Comparison of ENCODE assay signal across 8 mouse cellular contexts in genomic region chr2:30463341-30463761, GRCm38 (mm10). TPM values are rescaled to one million over a fixed set of nuclear protein-coding genes. Genes with fewer than 3 reads are reported as not detected.
DNase-seq lines count a peak whose midpoint lies in the region; ATAC-seq and TF ChIP-seq lines count a peak whose summit lies in the region.

No protein-coding gene starts in this region.

- 32% methylated on average over 5 of the region's 5 CpGs for WGBS in hindbrain, embryonic 14.5 days
- WGBS in liver, embryonic 12.5 days (ENCODE audit: insufficient replicate concordance) = 17% methylated on average over 5 of the region's 5 CpGs
- WGBS in neural tube, embryonic 15.5 days = 24% methylated on average over 5 of the region's 5 CpGs

- H3K9me3 ChIP-seq in hindbrain, embryonic 14.5 days (ENCODE audit: control insufficient read depth, low read length) = no peaks in the 10 kb centered on the region
- H3K9me3 ChIP-seq in liver, embryonic 12.5 days (replicated peaks) = no peaks in the 10 kb centered on the region
- H3K9me3 ChIP-seq in neural tube, embryonic 15.5 days (replicated peaks) = no peaks in the 10 kb centered on the region

- no peak for ATAC-seq in hindbrain, embryonic 14.5 days (ENCODE audit: low FRiP score)
- no peak for ATAC-seq in liver, embryonic 12.5 days
- ATAC-seq in neural tube, embryonic 15.5 days (ENCODE audit: low FRiP score) = no peak

- peak overlapping the region; percentile 43 for H3K4me2 ChIP-seq in hindbrain, embryonic 14.5 days (replicated peaks)
- peak overlapping the region; percentile 71 for H3K4me2 ChIP-seq in liver, embryonic 12.5 days
- H3K4me2 ChIP-seq in neural tube, embryonic 15.5 days = peak overlapping the region; percentile 49

- H3K4me3 ChIP-seq in left cerebral cortex, adult 2 months = peak overlapping the region; percentile 44
- H3K4me3 ChIP-seq in hindbrain, embryonic 14.5 days (replicated peaks; ENCODE audit: low read length) = no peak overlapping the region
- H3K4me3 ChIP-seq in liver, embryonic 12.5 days = peak overlapping the region; percentile 59
- H3K4me3 ChIP-seq in neural tube, embryonic 15.5 days (replicated peaks) = peak overlapping the region; percentile 17; the same call in 1 of the 2 replicates

- peak overlapping the region; percentile 29 for H3K27ac ChIP-seq in left cerebral cortex, adult 2 months
- H3K27ac ChIP-seq in hindbrain, embryonic 14.5 days = no peak overlapping the region
- peak overlapping the region; percentile 33; the same call in 1 of the 2 replicates for H3K27ac ChIP-seq in liver, embryonic 12.5 days
- H3K27ac ChIP-seq in neural tube, embryonic 15.5 days (replicated peaks) = 0 out of 2 replicates have a peak overlapping the region, but pooled peaks have one; percentile 56

- intact Hi-C loops in left cerebral cortex, adult 2 months (cut with DNase I) = no loop called here

- peak overlapping the region; percentile 40 for H3K9ac ChIP-seq in hindbrain, embryonic 14.5 days
- peak overlapping the region; percentile 51; the same call in 1 of the 2 replicates for H3K9ac ChIP-seq in liver, embryonic 12.5 days
- H3K9ac ChIP-seq in neural tube, embryonic 15.5 days (replicated peaks) = peak overlapping the region; percentile 33; the same call in 1 of the 2 replicates

- H3K27me3 ChIP-seq in hindbrain, embryonic 14.5 days (ENCODE audit: control insufficient read depth, insufficient read depth, low read length) = no peaks in the 10 kb centered on the region
- H3K27me3 ChIP-seq in liver, embryonic 12.5 days (replicated peaks) = peaks cover 32% of the 10 kb centered on the region
- H3K27me3 ChIP-seq in neural tube, embryonic 15.5 days (replicated peaks) = no peaks in the 10 kb centered on the region

- peaks cover 5% of the 10 kb centered on the region for H3K4me1 ChIP-seq in hindbrain, embryonic 14.5 days (replicated peaks; ENCODE audit: control insufficient read depth, insufficient read depth, low read length)
- peaks cover 18% of the 10 kb centered on the region for H3K4me1 ChIP-seq in liver, embryonic 12.5 days
- H3K4me1 ChIP-seq in neural tube, embryonic 15.5 days = peaks cover 17% of the 10 kb centered on the region

- no peak for TF ChIP-seq CTCF in left cerebral cortex, adult 2 months (IDR thresholded peaks at IDR 0.05)

- DNase-seq in left cerebral cortex, adult 2 months (ENCODE audit: extremely low spot score in 1 of 2, low spot score in 2 of 2) = no peak
- DNase-seq in left cerebral cortex, adult 8-10 months (ENCODE audit: low spot score in 2 of 2) = no peak
- DNase-seq in hindbrain, embryonic 14.5 days (ENCODE audit: low spot score) = no peak
- no peak for DNase-seq in spleen, postnatal 4 days (ENCODE audit: low spot score in 2 of 2)
- DNase-seq in right cerebral cortex, adult 2 months (ENCODE audit: low spot score in 2 of 2) = no peak
- no peak for DNase-seq in adrenal gland, postnatal 25 days

- H3K36me3 ChIP-seq in hindbrain, embryonic 14.5 days (replicated peaks; ENCODE audit: control insufficient read depth, insufficient read depth) = no peaks in the 10 kb centered on the region
- H3K36me3 ChIP-seq in liver, embryonic 12.5 days = peaks cover 5% of the 10 kb centered on the region; the same call in 1 of the 2 replicates
- no peaks in the 10 kb centered on the region for H3K36me3 ChIP-seq in neural tube, embryonic 15.5 days

RNA-seq across cellular contexts. Expression of gene Ier5l, which starts 10.7 kb away (rescaled TPM):
- 10 to 100 TPM; 20.9 to 25.3 TPM for total RNA-seq in left cerebral cortex, adult 2 months (2021)
- 10 to 100 TPM; 18.3 to 21.6 (median 19.8) TPM for total RNA-seq in left cerebral cortex, adult 8-10 months (2022)
- polyA plus RNA-seq in hindbrain, embryonic 14.5 days (2014; fragmentation: Nextera tagmentation; extraction: Ambion mirVana) = 2.4 and 2.7 TPM in 2 replicates
- 0.44 and 0.59 TPM in 2 replicates for polyA plus RNA-seq in liver, embryonic 12.5 days (2016; fragmentation: Nextera tagmentation; extraction: Ambion mirVana)
- 1.4 and 1.9 TPM in 2 replicates for polyA plus RNA-seq in neural tube, embryonic 15.5 days (2015; fragmentation: Nextera tagmentation; extraction: Ambion mirVana)
- total RNA-seq in adrenal gland, postnatal 25 days (2021) = 5.9 and 6.3 TPM in 2 replicates

RNA-seq across cellular contexts. Expression of gene Ptpa, which starts 47.5 kb away (rescaled TPM):
- total RNA-seq in left cerebral cortex, adult 2 months (2021) = 100 to 1,000 TPM; 177 to 178 TPM
- total RNA-seq in left cerebral cortex, adult 8-10 months (2022) = 100 to 1,000 TPM; 174 to 191 (median 186) TPM
- 71.7 and 79.8 TPM in 2 replicates for polyA plus RNA-seq in hindbrain, embryonic 14.5 days (2014; fragmentation: Nextera tagmentation; extraction: Ambion mirVana)
- polyA plus RNA-seq in liver, embryonic 12.5 days (2016; fragmentation: Nextera tagmentation; extraction: Ambion mirVana) = 168 and 173 TPM in 2 replicates
- 138 and 145 TPM in 2 replicates for polyA plus RNA-seq in neural tube, embryonic 15.5 days (2015; fragmentation: Nextera tagmentation; extraction: Ambion mirVana)
- 130 and 145 TPM in 2 replicates for total RNA-seq in adrenal gland, postnatal 25 days (2021)

RNA-seq across cellular contexts. Expression of gene Crat, which starts 47.7 kb away (rescaled TPM):
- 10 to 100 TPM; 56.5 to 58.2 TPM for total RNA-seq in left cerebral cortex, adult 2 months (2021)
- 10 to 100 TPM; 52.0 to 65.8 (median 62.6) TPM for total RNA-seq in left cerebral cortex, adult 8-10 months (2022)
- polyA plus RNA-seq in hindbrain, embryonic 14.5 days (2014; fragmentation: Nextera tagmentation; extraction: Ambion mirVana) = 30.3 and 32.0 TPM in 2 replicates
- 26.0 and 28.6 TPM in 2 replicates for polyA plus RNA-seq in liver, embryonic 12.5 days (2016; fragmentation: Nextera tagmentation; extraction: Ambion mirVana)
- polyA plus RNA-seq in neural tube, embryonic 15.5 days (2015; fragmentation: Nextera tagmentation; extraction: Ambion mirVana) = 21.3 and 26.8 TPM in 2 replicates
- 130 and 142 TPM in 2 replicates for total RNA-seq in adrenal gland, postnatal 25 days (2021)
